Mouse (Mus musculus): Measurements from ENCODE around the gene Disc1. TPM values are rescaled to one million over a fixed set of nuclear protein-coding genes. Genes with fewer than 3 reads are reported as not detected.

The Disc1 gene
- 1 to 10 TPM; 1.7 to 2.1 TPM for polyA plus RNA-seq (2017; shearing (Covaris generic))

GRCm38 (mm10) chr8:125053505-125054435 is at the start of gene Disc1:
Disc1 (plus strand) TSS chr8:125054195.

GRCm38 (mm10) chr8:125012695-125013627 is 41.0 kb upstream of the Disc1 start, which contains the start of gene Tsnax:
Tsnax (plus strand) TSS chr8:125012997.

Other genes starting within 250 kb of the Disc1 start
- gene Gnpat, start 191.2 kb upstream of the Disc1 start, polyA plus RNA-seq (2017; shearing (Covaris generic)), result 10 to 100 TPM; 63.3 to 82.2 TPM
- gene 2810004N23Rik, start 191.1 kb upstream of the Disc1 start, polyA plus RNA-seq (2017; shearing (Covaris generic)), result 10 to 100 TPM; 27.1 to 30.5 TPM
- 10 to 100 TPM in 1 of 2 experiments, 1 to 10 TPM in 1; 7.2 to 22.0 TPM for gene Exoc8, start 156.5 kb upstream of the Disc1 start, polyA plus RNA-seq (2017; shearing (Covaris generic))
- 1 to 10 TPM; 4.7 to 5.7 TPM for gene Sprtn, start 156.3 kb upstream of the Disc1 start, polyA plus RNA-seq (2017; shearing (Covaris generic))
- 10 to 100 TPM; 47.7 to 61.2 TPM for gene Egln1, start 104.9 kb upstream of the Disc1 start, polyA plus RNA-seq (2017; shearing (Covaris generic))
- gene Tsnax, start 41.2 kb upstream of the Disc1 start, polyA plus RNA-seq (2017; shearing (Covaris generic)), result 100 to 1,000 TPM; 111 to 136 TPM